Mouse (Mus musculus): ENCODE measurements around the gene Trim63. TPM values are rescaled to one million over a fixed set of nuclear protein-coding genes. Genes with fewer than 3 reads are reported as not detected.
A peak's percentile ranks its signal among the peaks of the same experiment; 100 is the strongest.
"Not testable (repeated sequence)": the region's sequence is repeated elsewhere in the genome, so short reads cannot be mapped to it uniquely, and the experiment has no call there.

Trim63 gene
- polyA plus RNA-seq, 1 experiment from 2014 or later = 108 TPM

DNA sequence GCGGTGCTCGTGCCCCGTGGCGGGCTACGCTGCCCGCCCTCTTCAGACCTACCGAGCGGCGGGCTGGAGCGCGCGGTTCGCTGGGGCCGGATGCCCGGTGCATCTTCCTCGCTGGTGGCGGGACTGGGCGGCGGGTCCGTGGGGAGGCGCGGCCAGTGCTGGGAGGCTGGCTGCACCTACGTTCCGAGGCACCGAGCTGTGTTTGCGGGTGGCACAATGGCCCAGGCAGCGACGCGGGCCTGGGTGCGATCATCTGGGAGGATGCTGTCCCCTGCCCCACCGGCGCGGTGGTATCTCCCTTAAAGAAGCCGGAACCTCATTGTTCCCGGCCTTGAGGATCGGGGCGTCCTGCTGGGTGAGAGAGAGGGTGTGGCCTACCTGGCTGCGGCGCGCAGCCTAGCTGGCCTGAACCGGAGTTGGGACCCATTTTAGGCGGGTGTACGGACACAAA is 27.3 kb upstream of the Trim63 start, which contains the start of gene Pdik1l:
Gene Pdik1l (minus strand): TSS at position 321 of the 451 bp plus-strand sequence.
- peak within 1 kb of the TSS; percentile 99 for H3K4me3 ChIP-seq
- peak within 1 kb of the TSS; percentile 100 for H3K27ac ChIP-seq (replicated peaks)
- peaks cover 23% of the 10 kb centered on the region for H3K36me3 ChIP-seq
- H3K9ac ChIP-seq = peak within 1 kb of the TSS; percentile 99
- peak; percentile 58 for ATAC-seq (ENCODE audit: extremely low read depth, insufficient number of reproducible peaks, low FRiP score, low TSS enrichment)
- no peaks in the 10 kb centered on the region for H3K27me3 ChIP-seq (replicated peaks)
- H3K4me1 ChIP-seq = peaks cover 39% of the 10 kb centered on the region
- WGBS = 1% methylated on average over 43 of the region's 43 CpGs
- peak within 1 kb of the TSS; percentile 97 for H3K4me2 ChIP-seq
- no peaks in the 10 kb centered on the region for H3K9me3 ChIP-seq

- peak overlapping the region; percentile 99 for H3K4me3 ChIP-seq
- no peak for ATAC-seq (ENCODE audit: extremely low read depth, insufficient number of reproducible peaks, low FRiP score, low TSS enrichment)
Measured at GRCm38 (mm10) chr4:134288397-134289256, 26.3 kb upstream of the Trim63 start.

DNA sequence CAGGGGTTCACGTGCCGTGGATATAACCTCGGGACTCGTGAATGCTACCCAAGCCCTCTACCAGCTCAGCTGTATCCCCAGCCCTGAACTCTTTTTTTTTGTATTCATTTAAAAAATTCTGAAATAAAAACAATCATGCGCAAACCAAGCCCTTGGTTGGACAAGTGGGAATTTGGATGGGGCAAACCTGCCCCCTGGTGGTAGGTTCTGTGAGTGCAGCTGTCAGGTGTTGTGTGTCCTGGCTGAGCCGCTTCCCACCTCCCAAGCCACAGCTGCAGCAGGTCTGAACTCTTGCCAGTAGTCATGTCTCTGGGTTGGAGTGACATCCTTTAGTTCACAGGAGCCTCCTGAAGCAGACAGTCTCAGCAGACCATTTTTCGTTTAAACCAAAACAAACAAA is 22.9 kb upstream of the Trim63 start:
- WGBS = 26% methylated on average over 7 of the region's 7 CpGs
- ATAC-seq (ENCODE audit: extremely low read depth, insufficient number of reproducible peaks, low FRiP score, low TSS enrichment) = no peak
- H3K9me3 ChIP-seq = no peaks in the 10 kb centered on the region; the same call in 1 of the 2 replicates
- peaks cover 10% of the 10 kb centered on the region for H3K27me3 ChIP-seq (replicated peaks)
- no peak overlapping the region for H3K4me2 ChIP-seq
- peak overlapping the region; percentile 97 for H3K27ac ChIP-seq (replicated peaks)
- peaks cover 48% of the 10 kb centered on the region for H3K4me1 ChIP-seq
- H3K4me3 ChIP-seq = no peak overlapping the region
- H3K9ac ChIP-seq = 0 out of 2 replicates have a peak overlapping the region, but pooled peaks have one; percentile 11
- H3K36me3 ChIP-seq = no peaks in the 10 kb centered on the region

More at GRCm38 (mm10) chr4:134288397-134289256, 26.3 kb upstream of the Trim63 start:
- WGBS = 38% methylated on average over 11 of the region's 11 CpGs
- Histone ChIP-seq H3K9me3 (no peaks in the 10 kb centered on the region), H3K9ac (peak overlapping the region; percentile 99), H3K27me3 (replicated peaks) (peaks cover 4% of the 10 kb centered on the region), H3K27ac (replicated peaks) (peak overlapping the region; percentile 100), H3K4me2 (peak overlapping the region; percentile 97), H3K4me1 (peaks cover 47% of the 10 kb centered on the region), H3K36me3 (peaks cover 13% of the 10 kb centered on the region)

- Histone ChIP-seq H3K9me3 (no peaks in the 10 kb centered on the region; the same call in 1 of the 2 replicates), H3K27me3 (replicated peaks) (peaks cover 10% of the 10 kb centered on the region), H3K4me3 (peak overlapping the region; percentile 30), H3K27ac (replicated peaks) (peak overlapping the region; percentile 97), H3K4me1 (peaks cover 53% of the 10 kb centered on the region), H3K36me3 (no peaks in the 10 kb centered on the region), H3K9ac (peak overlapping the region; percentile 63), H3K4me2 (peak overlapping the region; percentile 65)
- WGBS = 38% methylated on average over 18 of the region's 18 CpGs
- no peak for ATAC-seq (ENCODE audit: extremely low read depth, insufficient number of reproducible peaks, low FRiP score, low TSS enrichment)
Measured at GRCm38 (mm10) chr4:134293061-134293691, 21.7 kb upstream of the Trim63 start.

DNA sequence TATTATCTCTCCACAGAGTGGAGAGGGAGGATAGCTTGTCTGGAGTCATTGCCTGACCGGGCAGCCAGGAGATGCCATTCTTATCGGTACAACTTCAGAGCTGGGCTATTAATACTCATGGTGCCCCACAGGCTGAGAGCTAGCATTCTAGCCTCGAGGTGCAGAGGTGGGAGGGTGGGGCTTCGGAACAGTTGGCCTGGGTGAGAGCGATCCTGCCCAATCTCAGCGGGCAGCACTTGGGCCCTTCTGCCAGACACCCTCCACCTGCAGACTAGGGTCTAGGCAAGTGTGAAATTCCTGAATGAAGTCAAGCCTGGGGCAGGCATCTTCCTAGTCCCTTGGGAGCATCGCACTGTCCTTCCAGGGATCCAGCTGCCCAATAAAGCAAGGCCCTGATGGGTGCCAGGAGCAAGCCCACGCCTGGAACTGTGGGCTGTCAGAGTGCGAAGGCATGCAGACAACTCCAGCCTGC is 21.2 kb upstream of the Trim63 start:
- H3K4me1 ChIP-seq = peaks cover 50% of the 10 kb centered on the region
- WGBS = 19% methylated on average over 9 of the region's 9 CpGs
- H3K4me3 ChIP-seq = peak overlapping the region; percentile 32
- peak overlapping the region; percentile 65 for H3K4me2 ChIP-seq
- H3K9me3 ChIP-seq = no peaks in the 10 kb centered on the region; the same call in 1 of the 2 replicates
- peak; percentile 70; the same call in 1 of the 2 replicates for ATAC-seq (ENCODE audit: extremely low read depth, insufficient number of reproducible peaks, low FRiP score, low TSS enrichment)
- peaks cover 10% of the 10 kb centered on the region for H3K27me3 ChIP-seq (replicated peaks)
- no peaks in the 10 kb centered on the region for H3K36me3 ChIP-seq
- peak overlapping the region; percentile 97 for H3K27ac ChIP-seq (replicated peaks)
- peak overlapping the region; percentile 67 for H3K9ac ChIP-seq

- 87% methylated on average over 4 of the region's 4 CpGs for WGBS
- not testable (repeated sequence) for ATAC-seq (ENCODE audit: extremely low read depth, insufficient number of reproducible peaks, low FRiP score, low TSS enrichment); H3K27ac ChIP-seq (replicated peaks); H3K36me3 ChIP-seq; H3K9ac ChIP-seq; H3K4me3 ChIP-seq; H3K4me2 ChIP-seq; H3K9me3 ChIP-seq
- peaks cover 10% of the 10 kb centered on the region for H3K27me3 ChIP-seq (replicated peaks)
- peaks cover 68% of the 10 kb centered on the region for H3K4me1 ChIP-seq
Measured at GRCm38 (mm10) chr4:134296096-134296495, 18.8 kb upstream of the Trim63 start.

GRCm38 (mm10) chr4:134296523-134296922 is 18.4 kb upstream of the Trim63 start:
- Histone ChIP-seq H3K4me3 (no peak overlapping the region), H3K4me1 (peaks cover 71% of the 10 kb centered on the region), H3K9ac (no peak overlapping the region), H3K27ac (replicated peaks) (no peak overlapping the region), H3K27me3 (replicated peaks) (peaks cover 10% of the 10 kb centered on the region), H3K36me3 (no peaks in the 10 kb centered on the region), H3K4me2 (no peak overlapping the region), H3K9me3 (no peaks in the 10 kb centered on the region; the same call in 1 of the 2 replicates)
- no peak for ATAC-seq (ENCODE audit: extremely low read depth, insufficient number of reproducible peaks, low FRiP score, low TSS enrichment)
- WGBS = 92% methylated on average over 4 of the region's 4 CpGs

GRCm38 (mm10) chr4:134297369-134297768 is 17.6 kb upstream of the Trim63 start:
- H3K4me3 ChIP-seq = no peak overlapping the region
- H3K9ac ChIP-seq = no peak overlapping the region
- H3K4me1 ChIP-seq = peaks cover 76% of the 10 kb centered on the region
- H3K9me3 ChIP-seq = no peaks in the 10 kb centered on the region; the same call in 1 of the 2 replicates
- H3K27me3 ChIP-seq (replicated peaks) = peaks cover 10% of the 10 kb centered on the region
- H3K27ac ChIP-seq (replicated peaks) = peak overlapping the region; percentile 0; the same call in 1 of the 2 replicates
- H3K4me2 ChIP-seq = no peak overlapping the region
- no peak for ATAC-seq (ENCODE audit: extremely low read depth, insufficient number of reproducible peaks, low FRiP score, low TSS enrichment)
- 88% methylated on average over 8 of the region's 8 CpGs for WGBS
- no peaks in the 10 kb centered on the region for H3K36me3 ChIP-seq

GRCm38 (mm10) chr4:134298626-134299497 is 16.1 kb upstream of the Trim63 start:
- no peak overlapping the region for H3K4me3 ChIP-seq
- peaks cover 67% of the 10 kb centered on the region for H3K4me1 ChIP-seq
- H3K4me2 ChIP-seq = peak overlapping the region; percentile 48
- H3K27me3 ChIP-seq (replicated peaks) = peaks cover 4% of the 10 kb centered on the region
- H3K9ac ChIP-seq = peak overlapping the region; percentile 54
- 55% methylated on average over 19 of the region's 19 CpGs for WGBS
- ATAC-seq (ENCODE audit: extremely low read depth, insufficient number of reproducible peaks, low FRiP score, low TSS enrichment) = no peak
- no peaks in the 10 kb centered on the region; the same call in 1 of the 2 replicates for H3K9me3 ChIP-seq
- no peaks in the 10 kb centered on the region for H3K36me3 ChIP-seq
- H3K27ac ChIP-seq (replicated peaks) = peak overlapping the region; percentile 91

GRCm38 (mm10) chr4:134299498-134299810 is 15.5 kb upstream of the Trim63 start:
- H3K4me2 ChIP-seq = peak overlapping the region; percentile 48
- peaks cover 61% of the 10 kb centered on the region for H3K4me1 ChIP-seq
- no peaks in the 10 kb centered on the region for H3K27me3 ChIP-seq (replicated peaks)
- H3K36me3 ChIP-seq = no peaks in the 10 kb centered on the region
- no peak; the same call in 1 of the 2 replicates for ATAC-seq (ENCODE audit: extremely low read depth, insufficient number of reproducible peaks, low FRiP score, low TSS enrichment)
- 14% methylated on average over 4 of the region's 4 CpGs for WGBS
- H3K9ac ChIP-seq = peak overlapping the region; percentile 54
- no peak overlapping the region for H3K4me3 ChIP-seq
- no peaks in the 10 kb centered on the region; the same call in 1 of the 2 replicates for H3K9me3 ChIP-seq
- H3K27ac ChIP-seq (replicated peaks) = peak overlapping the region; percentile 91

Measured in heart, embryonic 13.5 days (tissue).